Mouse (Mus musculus) hindbrain, embryonic 13.5 days (tissue): ENCODE data around the gene Nf1. TPM values are rescaled to one million over a fixed set of nuclear protein-coding genes. Genes with fewer than 3 reads are reported as not detected.

Experiments used
- ATAC-seq: fragments of 200-750 bp; cut with Nextera tagmentation; 2 replicates; pipeline ENCODE4 v1.8.0; 2017; ENCODE audit warnings: moderate TSS enrichment; ENCODE audit not compliant: low FRiP score
- H3K27ac ChIP-seq: fragments of 300-500 bp; sonication (generic); 2 replicates; pipeline ENCODE4 v1.5.1; 2015; ENCODE audit warnings: inconsistent platforms, mild to moderate bottlenecking, moderate library complexity
- H3K27me3 ChIP-seq: fragments of 300-500 bp; sonication (generic); 2 replicates; pipeline ENCODE4 v1.6.1; 2015; ENCODE audit warnings: mild to moderate bottlenecking, inconsistent platforms
- H3K36me3 ChIP-seq: fragments of 300-500 bp; sonication (generic); 2 replicates; pipeline ENCODE4 v1.6.1; 2015; ENCODE audit warnings: mild to moderate bottlenecking, inconsistent platforms
- H3K4me1 ChIP-seq: fragments of 300-500 bp; sonication (generic); replicated peaks from 2 replicates; pipeline ENCODE4 v1.6.1; 2015; ENCODE audit warnings: inconsistent platforms
- H3K4me2 ChIP-seq: fragments of 300-500 bp; sonication (generic); 2 replicates; pipeline ENCODE4 v1.6.1; 2015; ENCODE audit warnings: inconsistent platforms, mild to moderate bottlenecking, moderate library complexity
- H3K4me3 ChIP-seq: fragments of 300-500 bp; sonication (generic); 2 replicates; pipeline ENCODE4 v1.5.1; 2015; ENCODE audit warnings: mild to moderate bottlenecking, inconsistent platforms
- H3K9ac ChIP-seq: fragments of 300-500 bp; sonication (generic); 2 replicates; pipeline ENCODE4 v1.6.1; 2015; ENCODE audit warnings: mild to moderate bottlenecking, inconsistent platforms
- H3K9me3 ChIP-seq: fragments of 300-500 bp; sonication (generic); 2 replicates; pipeline ENCODE4 v1.6.1; 2016; ENCODE audit warnings: inconsistent platforms
- WGBS: fragments of 180-500 bp; shearing (Covaris S2); methylation state at CpG from one replicate; pipeline ENCODE4 v1.1.7; 2015; 5-methylcytosine and 5-hydroxymethylcytosine counted together
- polyA plus RNA-seq: library from polyadenylated mRNA; unstranded; fragments of >200 nt; fragmentation: Nextera tagmentation; extraction: Ambion mirVana; gene quantifications from 2 replicates; pipeline ENCODE4 v1.2.1, GENCODE M21; 2015

Gene Nf1
- polyA plus RNA-seq, 1 experiment from 2014 or later, result 7.8 TPM

GRCm38 (mm10) chr11:79422496-79422895 lies 83.0 kb downstream of the Nf1 start:
- no peak overlapping the region for H3K4me2 ChIP-seq
- no peaks in the 10 kb centered on the region for H3K4me1 ChIP-seq
- H3K27ac ChIP-seq, result no peak overlapping the region
- no peak overlapping the region for H3K4me3 ChIP-seq
- no peaks in the 10 kb centered on the region for H3K27me3 ChIP-seq
- H3K9ac ChIP-seq, result no peak overlapping the region
- H3K9me3 ChIP-seq, result no peaks in the 10 kb centered on the region
- no peak for ATAC-seq
- peaks cover 21% of the 10 kb centered on the region for H3K36me3 ChIP-seq
- WGBS, result 93% methylated on average over 5 of the region's 5 CpGs

- ATAC-seq, result no peak
- H3K4me3 ChIP-seq, result no peak overlapping the region
- no peaks in the 10 kb centered on the region for H3K4me1 ChIP-seq
- H3K36me3 ChIP-seq, result peaks cover 13% of the 10 kb centered on the region
- H3K27me3 ChIP-seq, result no peaks in the 10 kb centered on the region
- H3K4me2 ChIP-seq, result no peak overlapping the region
- WGBS, result 62% methylated on average over 4 of the region's 4 CpGs
- H3K9me3 ChIP-seq, result no peaks in the 10 kb centered on the region
- H3K9ac ChIP-seq, result no peak overlapping the region
- peak overlapping the region; percentile 46; the same call in 1 of the 2 replicates for H3K27ac ChIP-seq
Measured at GRCm38 (mm10) chr11:79426571-79426970, 87.1 kb downstream of the Nf1 start.

- Histone ChIP-seq H3K27me3 (no peaks in the 10 kb centered on the region), H3K4me1 (no peaks in the 10 kb centered on the region), H3K27ac (no peak overlapping the region), H3K36me3 (peaks cover 8% of the 10 kb centered on the region; the same call in 1 of the 2 replicates), H3K4me2 (no peak overlapping the region), H3K4me3 (no peak overlapping the region), H3K9ac (no peak overlapping the region), H3K9me3 (no peaks in the 10 kb centered on the region)
- 0% methylated on average over 2 of the region's 2 CpGs for WGBS
- ATAC-seq, result no peak
Measured at GRCm38 (mm10) chr11:79427638-79428037, 88.1 kb downstream of the Nf1 start.

GRCm38 (mm10) chr11:79435252-79435651 lies 95.8 kb downstream of the Nf1 start:
- Histone ChIP-seq H3K36me3 (peaks cover 27% of the 10 kb centered on the region), H3K27me3 (no peaks in the 10 kb centered on the region), H3K4me3 (no peak overlapping the region), H3K9me3 (no peaks in the 10 kb centered on the region), H3K4me2 (no peak overlapping the region), H3K9ac (no peak overlapping the region), H3K27ac (no peak overlapping the region), H3K4me1 (no peaks in the 10 kb centered on the region)
- ATAC-seq, result no peak
- 94% methylated on average over 4 of the region's 4 CpGs for WGBS

GRCm38 (mm10) chr11:79448361-79448760 lies 108.9 kb downstream of the Nf1 start:
- Histone ChIP-seq H3K9me3 (no peaks in the 10 kb centered on the region), H3K4me1 (no peaks in the 10 kb centered on the region), H3K36me3 (peaks cover 59% of the 10 kb centered on the region), H3K4me3 (no peak overlapping the region), H3K27ac (no peak overlapping the region), H3K4me2 (no peak overlapping the region), H3K9ac (no peak overlapping the region), H3K27me3 (no peaks in the 10 kb centered on the region)
- no peak for ATAC-seq

- no peaks in the 10 kb centered on the region for H3K4me1 ChIP-seq
Measured at GRCm38 (mm10) chr11:79452966-79453365, 113.5 kb downstream of the Nf1 start.

GRCm38 (mm10) chr11:79457928-79458327 lies 118.4 kb downstream of the Nf1 start:
- Histone ChIP-seq H3K9ac (no peak overlapping the region), H3K27ac (no peak overlapping the region), H3K9me3 (no peaks in the 10 kb centered on the region), H3K36me3 (peaks cover 53% of the 10 kb centered on the region), H3K4me2 (no peak overlapping the region), H3K27me3 (no peaks in the 10 kb centered on the region), H3K4me1 (no peaks in the 10 kb centered on the region), H3K4me3 (no peak overlapping the region)
- no peak for ATAC-seq
- WGBS, result 89% methylated on average over 3 of the region's 3 CpGs

More at GRCm38 (mm10) chr11:79452966-79453365, 113.5 kb downstream of the Nf1 start:
- Histone ChIP-seq H3K9ac (no peak overlapping the region), H3K27me3 (no peaks in the 10 kb centered on the region), H3K36me3 (peaks cover 57% of the 10 kb centered on the region), H3K27ac (no peak overlapping the region), H3K9me3 (no peaks in the 10 kb centered on the region), H3K4me3 (no peak overlapping the region), H3K4me2 (no peak overlapping the region)
- no peak for ATAC-seq

- no peaks in the 10 kb centered on the region for H3K27me3 ChIP-seq
- H3K4me1 ChIP-seq, result no peaks in the 10 kb centered on the region
- ATAC-seq, result no peak
- H3K36me3 ChIP-seq, result peaks cover 49% of the 10 kb centered on the region
- no peak overlapping the region for H3K4me3 ChIP-seq
- no peaks in the 10 kb centered on the region for H3K9me3 ChIP-seq
- 94% methylated on average over 4 of the region's 4 CpGs for WGBS
- H3K4me2 ChIP-seq, result no peak overlapping the region
- H3K9ac ChIP-seq, result no peak overlapping the region
- H3K27ac ChIP-seq, result no peak overlapping the region
Measured at GRCm38 (mm10) chr11:79459846-79460245, 120.4 kb downstream of the Nf1 start.

GRCm38 (mm10) chr11:79460756-79461450 lies 121.4 kb downstream of the Nf1 start:
- Histone ChIP-seq H3K27ac (no peak overlapping the region), H3K27me3 (no peaks in the 10 kb centered on the region), H3K4me1 (no peaks in the 10 kb centered on the region), H3K4me3 (no peak overlapping the region), H3K9me3 (no peaks in the 10 kb centered on the region), H3K4me2 (no peak overlapping the region), H3K36me3 (peaks cover 48% of the 10 kb centered on the region), H3K9ac (no peak overlapping the region)
- no peak for ATAC-seq
- WGBS, result 89% methylated on average over 3 of the region's 3 CpGs

- WGBS, result 88% methylated on average over 1 of the region's 1 CpGs
- Histone ChIP-seq H3K9ac (no peak overlapping the region), H3K27ac (no peak overlapping the region), H3K36me3 (peaks cover 48% of the 10 kb centered on the region), H3K9me3 (no peaks in the 10 kb centered on the region), H3K4me1 (no peaks in the 10 kb centered on the region), H3K27me3 (no peaks in the 10 kb centered on the region), H3K4me3 (no peak overlapping the region), H3K4me2 (no peak overlapping the region)
- no peak for ATAC-seq
Measured at GRCm38 (mm10) chr11:79468097-79468496, 128.6 kb downstream of the Nf1 start.

- Histone ChIP-seq H3K4me1 (no peaks in the 10 kb centered on the region), H3K27ac (no peak overlapping the region), H3K27me3 (no peaks in the 10 kb centered on the region), H3K4me2 (no peak overlapping the region), H3K4me3 (no peak overlapping the region), H3K9me3 (no peaks in the 10 kb centered on the region), H3K9ac (no peak overlapping the region), H3K36me3 (peaks cover 25% of the 10 kb centered on the region)
- 93% methylated on average over 6 of the region's 6 CpGs for WGBS
- ATAC-seq, result no peak
Measured at GRCm38 (mm10) chr11:79483392-79483791, 143.9 kb downstream of the Nf1 start.

GRCm38 (mm10) chr11:79483876-79484528 lies 144.5 kb downstream of the Nf1 start:
- no peaks in the 10 kb centered on the region for H3K9me3 ChIP-seq
- H3K9ac ChIP-seq, result no peak overlapping the region
- ATAC-seq, result no peak
- H3K4me2 ChIP-seq, result no peak overlapping the region
- peaks cover 21% of the 10 kb centered on the region for H3K36me3 ChIP-seq
- no peaks in the 10 kb centered on the region for H3K27me3 ChIP-seq
- 89% methylated on average over 7 of the region's 7 CpGs for WGBS
- no peak overlapping the region for H3K27ac ChIP-seq
- H3K4me1 ChIP-seq, result no peaks in the 10 kb centered on the region
- H3K4me3 ChIP-seq, result no peak overlapping the region

GRCm38 (mm10) chr11:79484721-79485120 lies 145.2 kb downstream of the Nf1 start:
- Histone ChIP-seq H3K9me3 (no peaks in the 10 kb centered on the region), H3K4me1 (no peaks in the 10 kb centered on the region), H3K4me3 (no peak overlapping the region), H3K36me3 (peaks cover 17% of the 10 kb centered on the region), H3K27ac (no peak overlapping the region), H3K27me3 (no peaks in the 10 kb centered on the region), H3K4me2 (no peak overlapping the region), H3K9ac (no peak overlapping the region)
- ATAC-seq, result no peak
